23 mouse cellular contexts compared by ENCODE assay signal in genomic region chr16:9093593-9093992, GRCm38 (mm10).
DNase-seq lines count a peak whose midpoint lies in the region; ATAC-seq and TF ChIP-seq lines count a peak whose summit lies in the region.
"Had no signal": no experiment of that assay in that cellular context is flagged by ENCODE, and none has a peak within 500 bp of the region (broad histone marks: within the 10 kb centered on the region; RNA-seq: fewer than 3 reads in every experiment).

No protein-coding gene starts in this region.

- H3K27ac ChIP-seq in forebrain, embryonic 11.5 days (ENCODE audit: low read depth, low read length) = no peak overlapping the region
- H3K27ac ChIP-seq in forebrain, postnatal 0 days (ENCODE audit: low read depth, low read length) = no peak overlapping the region
- peak overlapping the region; percentile 45; the same call in 1 of the 2 replicates for H3K27ac ChIP-seq in embryonic facial prominence, embryonic 14.5 days (replicated peaks; ENCODE audit: low read depth, low read length)
- H3K27ac ChIP-seq in layer of hippocampus, adult 2 months = no peak overlapping the region
- no peak overlapping the region for H3K27ac ChIP-seq in forebrain, embryonic 14.5 days (ENCODE audit: low read depth, low read length)
- H3K27ac ChIP-seq: forebrain, embryonic 15.5 days; hindbrain, postnatal 0 days; liver, embryonic 12.5 days; midbrain, embryonic 12.5 days had no signal

- no peak for TF ChIP-seq CTCF in forebrain, postnatal 0 days (IDR thresholded peaks at IDR 0.05; ENCODE audit: low read depth)
- TF ChIP-seq CTCF in layer of hippocampus, adult 2 months (conservative IDR thresholded peaks at IDR 0.05) = no peak

- H3K36me3 ChIP-seq in forebrain, embryonic 11.5 days (ENCODE audit: control insufficient read depth, insufficient read depth, low read length) = no peaks in the 10 kb centered on the region
- H3K36me3 ChIP-seq in forebrain, postnatal 0 days (ENCODE audit: insufficient read depth) = no peaks in the 10 kb centered on the region
- no peaks in the 10 kb centered on the region for H3K36me3 ChIP-seq in embryonic facial prominence, embryonic 14.5 days (ENCODE audit: control insufficient read depth, insufficient read depth, low read length)
- no peaks in the 10 kb centered on the region for H3K36me3 ChIP-seq in forebrain, embryonic 14.5 days (ENCODE audit: control insufficient read depth, insufficient read depth, low read length)
- H3K36me3 ChIP-seq: forebrain, embryonic 15.5 days; liver, embryonic 12.5 days; midbrain, embryonic 12.5 days had no signal

- WGBS in forebrain, embryonic 11.5 days = 59% methylated on average over 2 of the region's 2 CpGs
- WGBS in forebrain, postnatal 0 days = 42% methylated on average over 2 of the region's 2 CpGs
- 47% methylated on average over 2 of the region's 2 CpGs for WGBS in embryonic facial prominence, embryonic 14.5 days
- 46% methylated on average over 2 of the region's 2 CpGs for WGBS in forebrain, embryonic 14.5 days

- no peaks in the 10 kb centered on the region for H3K4me1 ChIP-seq in forebrain, embryonic 11.5 days (replicated peaks; ENCODE audit: control insufficient read depth, insufficient read depth, low read length)
- H3K4me1 ChIP-seq in forebrain, postnatal 0 days (ENCODE audit: insufficient read depth) = 0 out of 2 replicates have a peak, but pooled peaks cover 3% of the 10 kb centered on the region
- H3K4me1 ChIP-seq in embryonic facial prominence, embryonic 14.5 days (ENCODE audit: control insufficient read depth, insufficient read depth, low read length) = peaks cover 20% of the 10 kb centered on the region
- 0 out of 2 replicates have a peak, but pooled peaks cover 2% of the 10 kb centered on the region for H3K4me1 ChIP-seq in forebrain, embryonic 14.5 days (ENCODE audit: control insufficient read depth, insufficient read depth, low read length)
- H3K4me1 ChIP-seq: forebrain, embryonic 15.5 days; liver, embryonic 12.5 days had no signal

- peak; percentile 45 for DNase-seq in forebrain, embryonic 11.5 days (ENCODE audit: low spot score)
- no peak for DNase-seq in forebrain, postnatal 0 days
- peak; percentile 7 for DNase-seq in testis, postnatal 10 days (ENCODE audit: low spot score)
- DNase-seq in testis, postnatal 14 days (ENCODE audit: low spot score) = no peak
- peak; percentile 79 for DNase-seq in embryonic facial prominence, embryonic 14.5 days (ENCODE audit: low spot score)
- DNase-seq in layer of hippocampus, adult 2 months (ENCODE audit: low spot score in 2 of 2) = no peak
- DNase-seq in forebrain, embryonic 14.5 days (ENCODE audit: low spot score) = no peak
- DNase-seq in frontal cortex, postnatal 36 days (ENCODE audit: low spot score in 2 of 2) = no peak
- DNase-seq: adrenal gland, adult 8-10 months; cerebellum, adult 18-20 months; cerebellum, postnatal 25 days; gastrocnemius, postnatal 36 days; kidney, adult 9 months; kidney, postnatal 25 days; lung, adult 2 months; lung, postnatal 14 days had no signal

- no peaks in the 10 kb centered on the region for H3K9me3 ChIP-seq in forebrain, embryonic 11.5 days (ENCODE audit: control insufficient read depth, low read length)
- H3K9me3 ChIP-seq in forebrain, postnatal 0 days (ENCODE audit: low read length) = no peaks in the 10 kb centered on the region
- no peaks in the 10 kb centered on the region for H3K9me3 ChIP-seq in embryonic facial prominence, embryonic 14.5 days (ENCODE audit: control insufficient read depth, low read length)
- H3K9me3 ChIP-seq in forebrain, embryonic 14.5 days (replicated peaks; ENCODE audit: control insufficient read depth, low read length) = no peaks in the 10 kb centered on the region
- H3K9me3 ChIP-seq: forebrain, embryonic 15.5 days; liver, embryonic 12.5 days; midbrain, embryonic 12.5 days had no signal

- H3K9ac ChIP-seq in forebrain, embryonic 11.5 days (ENCODE audit: low read length) = no peak overlapping the region
- H3K9ac ChIP-seq in forebrain, postnatal 0 days = no peak overlapping the region
- H3K9ac ChIP-seq in embryonic facial prominence, embryonic 14.5 days (ENCODE audit: low read depth, low read length) = no peak overlapping the region
- H3K9ac ChIP-seq in forebrain, embryonic 14.5 days (ENCODE audit: low read length) = no peak overlapping the region
- H3K9ac ChIP-seq: forebrain, embryonic 15.5 days; liver, embryonic 12.5 days; midbrain, embryonic 12.5 days had no signal

- no peaks in the 10 kb centered on the region for H3K27me3 ChIP-seq in forebrain, embryonic 11.5 days (ENCODE audit: control insufficient read depth, insufficient read depth, low read length)
- no peaks in the 10 kb centered on the region for H3K27me3 ChIP-seq in forebrain, postnatal 0 days (ENCODE audit: insufficient read depth, low read length)
- H3K27me3 ChIP-seq in embryonic facial prominence, embryonic 14.5 days (replicated peaks; ENCODE audit: control insufficient read depth, insufficient read depth, low read length) = no peaks in the 10 kb centered on the region
- H3K27me3 ChIP-seq in forebrain, embryonic 14.5 days (replicated peaks; ENCODE audit: control insufficient read depth, insufficient read depth, low read length) = no peaks in the 10 kb centered on the region
- H3K27me3 ChIP-seq: forebrain, embryonic 15.5 days; liver, embryonic 12.5 days; midbrain, embryonic 12.5 days; Patski had no signal

- no peak overlapping the region for H3K4me3 ChIP-seq in forebrain, embryonic 11.5 days (ENCODE audit: low read depth, low read length)
- H3K4me3 ChIP-seq in forebrain, postnatal 0 days (ENCODE audit: low read depth, low read length) = no peak overlapping the region
- no peak overlapping the region for H3K4me3 ChIP-seq in embryonic facial prominence, embryonic 14.5 days (ENCODE audit: low read depth, low read length)
- no peak overlapping the region for H3K4me3 ChIP-seq in layer of hippocampus, adult 2 months
- no peak overlapping the region for H3K4me3 ChIP-seq in forebrain, embryonic 14.5 days (ENCODE audit: low read depth, low read length)
- H3K4me3 ChIP-seq: forebrain, embryonic 15.5 days; liver, embryonic 12.5 days; midbrain, embryonic 12.5 days had no signal

- H3K4me2 ChIP-seq in forebrain, embryonic 11.5 days (ENCODE audit: low read depth, low read length, severe bottlenecking) = no peak overlapping the region
- H3K4me2 ChIP-seq in forebrain, postnatal 0 days (ENCODE audit: low read depth) = no peak overlapping the region
- no peak overlapping the region for H3K4me2 ChIP-seq in embryonic facial prominence, embryonic 14.5 days (ENCODE audit: low read depth, low read length)
- H3K4me2 ChIP-seq in forebrain, embryonic 14.5 days (ENCODE audit: low read length) = no peak overlapping the region
- H3K4me2 ChIP-seq: forebrain, embryonic 15.5 days; liver, embryonic 12.5 days; midbrain, embryonic 12.5 days had no signal

- no peak for ATAC-seq in forebrain, embryonic 11.5 days (replicated peaks; ENCODE audit: low FRiP score)
- no peak for ATAC-seq in forebrain, postnatal 0 days
- peak; percentile 41 for ATAC-seq in embryonic facial prominence, embryonic 14.5 days (ENCODE audit: low read depth)
- ATAC-seq in forebrain, embryonic 14.5 days = no peak
- ATAC-seq: activated CD4-positive, CD25-positive, alpha-beta regulatory T cell, adult 4 months; forebrain, embryonic 15.5 days; hindbrain, postnatal 0 days; intestine, embryonic 16.5 days; liver, embryonic 12.5 days; Patski had no signal

Comparison
In these comparisons a context has a peak if more than half of its experiments do, and no peak if none do; other contexts are left out.
1. DNase-seq: peak in forebrain, embryonic 11.5 days (single experiment), testis, postnatal 10 days (single experiment) and embryonic facial prominence, embryonic 14.5 days (single experiment); none in forebrain, postnatal 0 days (single experiment), testis, postnatal 14 days (single experiment), layer of hippocampus, adult 2 months (0 of 2), forebrain, embryonic 14.5 days (single experiment) and frontal cortex, postnatal 36 days (0 of 2).